Mouse (Mus musculus) E14TG2a.4 (cell line): ENCODE data around the gene Cd93.

Experiments used
- H3K27me3 ChIP-seq: 2 replicates; pipeline ENCODE4 v1.6.1; 2014; ENCODE audit warnings: low read length, control low read depth; ENCODE audit not compliant: insufficient read depth
- H3K36me3 ChIP-seq: 2 replicates; pipeline ENCODE4 v1.6.1; 2014; ENCODE audit warnings: low read length, control low read depth; ENCODE audit not compliant: insufficient read depth
- H3K4me1 ChIP-seq: replicated peaks from 2 replicates; pipeline ENCODE4 v1.6.1; 2014; ENCODE audit warnings: low read depth, low read length, control low read depth
- H3K4me3 ChIP-seq: replicated peaks from 2 replicates; pipeline ENCODE4 v1.5.1; 2014; ENCODE audit warnings: mild to moderate bottlenecking, low read length
- H3K9me3 ChIP-seq: 2 replicates; pipeline ENCODE4 v1.6.1; 2014; ENCODE audit warnings: low read length, control low read depth
- CTCF ChIP-seq: conservative IDR thresholded peaks from 2 replicates; pipeline ENCODE4 v1.5.1; 2014; ENCODE audit warnings: low read length
- NANOG ChIP-seq: IDR thresholded peaks from 2 replicates; pipeline ENCODE4 v1.6.1; 2014; ENCODE audit warnings: borderline replicate concordance, low read length, mixed read lengths
- POU5F1 ChIP-seq: IDR thresholded peaks from 2 replicates; pipeline ENCODE4 v1.6.1; 2014; ENCODE audit warnings: low read length, borderline replicate concordance

Gene Cd93

DNA sequence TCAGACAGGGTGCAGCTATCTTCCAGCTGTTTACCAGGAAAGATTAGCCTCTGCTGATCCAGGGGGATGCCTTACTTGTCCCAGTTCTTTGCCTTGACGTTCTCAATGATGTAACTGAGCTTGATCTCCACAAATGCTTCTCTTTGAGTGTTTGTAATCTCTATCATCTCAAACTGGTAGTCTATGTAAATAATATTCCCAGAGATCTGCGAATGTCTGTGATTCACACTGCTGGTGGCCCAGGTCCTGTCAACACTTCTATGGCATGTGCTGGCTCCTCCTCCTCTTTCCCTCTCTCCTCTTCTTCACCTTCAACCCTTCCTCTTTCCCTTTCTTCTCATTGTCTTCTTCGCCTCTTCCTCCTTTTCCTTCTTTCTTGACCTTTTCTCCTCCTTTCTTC, 24.2 kb downstream of the Cd93 start:
- Histone ChIP-seq H3K27me3 (no peaks in the 10 kb centered on the region), H3K9me3 (peaks cover 16% of the 10 kb centered on the region), H3K4me1 (no peaks in the 10 kb centered on the region), H3K36me3 (no peaks in the 10 kb centered on the region), H3K4me3 (no peak overlapping the region)
- TF ChIP-seq NANOG (no peak), CTCF (no peak), POU5F1 (no peak)

DNA sequence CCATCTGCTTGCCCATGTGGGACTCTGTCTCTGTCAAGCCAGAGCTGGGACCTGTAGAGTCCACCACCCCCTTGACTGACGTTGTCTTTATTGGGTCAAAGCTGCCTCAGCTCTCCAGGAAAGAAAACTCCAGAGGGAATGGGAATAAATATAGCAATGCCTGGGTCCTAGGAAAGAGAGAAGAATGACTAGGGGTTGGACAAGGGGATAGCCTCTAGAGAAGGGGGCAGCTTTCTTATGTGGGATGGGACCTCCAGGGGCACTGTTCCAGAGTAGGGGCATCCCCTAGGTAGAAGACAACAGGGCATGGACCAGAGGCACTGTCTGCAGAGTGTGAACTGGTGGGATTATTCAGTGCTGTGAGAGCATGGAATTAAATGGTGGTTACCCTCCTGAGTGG, 33.5 kb downstream of the Cd93 start:
- Histone ChIP-seq H3K36me3 (peaks cover 4% of the 10 kb centered on the region; the same call in 1 of the 2 replicates), H3K9me3 (peaks cover 22% of the 10 kb centered on the region), H3K27me3 (peaks cover 36% of the 10 kb centered on the region), H3K4me3 (no peak overlapping the region), H3K4me1 (peaks cover 27% of the 10 kb centered on the region)
- TF ChIP-seq NANOG, result no peak
- no peak for TF ChIP-seq CTCF
- no peak for TF ChIP-seq POU5F1

DNA sequence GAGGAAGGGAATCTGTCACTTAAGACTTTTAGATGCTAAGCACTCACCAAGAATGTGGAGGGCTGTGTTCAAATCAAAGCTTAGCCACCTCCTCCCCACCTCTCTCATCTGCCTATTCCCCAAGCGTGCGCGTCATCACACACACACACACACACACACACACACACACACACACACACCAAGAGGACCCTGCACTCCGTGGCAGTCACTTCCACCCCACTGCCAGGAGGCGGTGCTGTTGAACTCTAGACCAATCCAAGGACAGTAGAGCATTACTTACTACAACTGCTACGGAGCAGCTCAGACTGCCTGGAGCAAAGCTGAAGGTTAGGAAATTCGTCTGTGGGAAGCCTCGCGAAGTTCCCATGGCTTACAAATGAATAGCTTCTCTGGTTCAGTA, 34.2 kb downstream of the Cd93 start:
- H3K27me3 ChIP-seq, result peaks cover 41% of the 10 kb centered on the region

DNA sequence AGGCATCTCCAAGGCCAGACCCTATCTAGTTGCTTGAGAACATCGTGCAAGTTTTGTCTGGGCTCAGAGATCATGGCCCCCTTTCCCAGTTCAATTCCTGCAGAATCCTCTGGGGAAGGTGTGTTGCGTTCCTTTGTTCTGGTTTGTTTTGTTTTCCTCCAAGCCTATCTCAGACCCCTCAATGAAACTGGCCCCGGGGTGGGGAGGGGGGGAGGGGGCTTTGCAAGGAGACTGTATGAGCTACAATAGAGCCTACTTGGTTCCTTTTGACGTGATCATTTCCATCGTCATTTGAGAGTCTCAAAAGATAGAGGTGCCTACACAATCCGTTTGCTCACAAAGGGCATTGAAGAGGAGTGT, 34.6 kb downstream of the Cd93 start:
- Histone ChIP-seq H3K9me3 (peaks cover 22% of the 10 kb centered on the region), H3K27me3 (peaks cover 43% of the 10 kb centered on the region), H3K4me1 (peaks cover 27% of the 10 kb centered on the region), H3K36me3 (peaks cover 4% of the 10 kb centered on the region; the same call in 1 of the 2 replicates), H3K4me3 (no peak overlapping the region)
- TF ChIP-seq CTCF, result no peak
- TF ChIP-seq NANOG, result no peak
- no peak for TF ChIP-seq POU5F1

More for the DNA sequence above, 34.2 kb downstream of the Cd93 start:
- no peak for TF ChIP-seq NANOG
- TF ChIP-seq POU5F1, result no peak
- TF ChIP-seq CTCF, result no peak
- H3K36me3 ChIP-seq, result peaks cover 4% of the 10 kb centered on the region; the same call in 1 of the 2 replicates
- peaks cover 22% of the 10 kb centered on the region for H3K9me3 ChIP-seq
- H3K4me3 ChIP-seq, result no peak overlapping the region
- H3K4me1 ChIP-seq, result peaks cover 27% of the 10 kb centered on the region

DNA sequence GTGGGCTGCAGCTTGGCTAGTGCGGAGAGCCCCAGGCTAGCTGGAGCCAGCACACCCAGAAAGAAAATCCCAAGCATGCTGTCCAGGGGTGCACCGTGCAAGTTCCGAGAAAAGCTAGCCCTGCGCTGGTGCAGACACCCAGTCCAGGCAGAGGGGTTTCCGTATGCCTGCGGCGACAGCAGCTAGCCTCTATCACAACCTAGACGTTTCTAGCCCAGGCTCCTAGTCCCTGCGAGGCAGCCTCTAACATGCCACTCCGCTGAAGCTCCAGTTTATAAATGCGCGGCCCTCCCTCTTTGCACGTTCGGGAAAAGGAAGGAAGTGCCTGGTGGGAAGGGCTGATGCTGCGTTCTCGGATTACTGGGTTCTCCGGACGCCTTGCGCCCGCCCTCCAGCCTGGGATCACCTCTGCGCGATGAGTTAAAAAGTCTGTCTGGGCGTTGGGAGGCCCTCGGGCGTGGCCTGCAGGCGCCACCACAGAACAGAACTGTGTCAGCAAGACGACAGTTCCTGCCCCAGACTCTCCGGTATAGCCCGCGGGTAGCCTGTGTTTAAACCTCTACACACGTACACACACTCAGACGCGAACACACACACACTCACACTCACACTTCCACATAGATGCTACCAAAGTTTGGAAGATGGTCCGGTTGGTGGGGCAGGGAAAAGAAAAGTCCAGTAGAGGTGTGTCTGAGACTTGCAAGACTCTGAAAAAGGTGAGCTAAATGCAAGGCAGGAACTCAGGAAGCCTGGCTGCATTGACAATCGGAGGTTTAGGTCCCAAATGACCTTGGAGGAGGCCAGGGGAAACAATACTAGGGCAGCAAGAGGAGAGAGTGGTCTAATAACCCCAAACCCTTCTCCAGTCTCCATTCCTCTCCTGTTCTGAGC, 35.2 kb downstream of the Cd93 start, which contains the start of gene Thbd:
Thbd (minus strand) TSS at position 319 of the 891 bp plus-strand sequence.
- H3K36me3 ChIP-seq, result peaks cover 4% of the 10 kb centered on the region; the same call in 1 of the 2 replicates
- peaks cover 22% of the 10 kb centered on the region for H3K9me3 ChIP-seq
- peaks cover 27% of the 10 kb centered on the region for H3K4me1 ChIP-seq
- peaks cover 43% of the 10 kb centered on the region for H3K27me3 ChIP-seq
- H3K4me3 ChIP-seq, result peak within 1 kb of the TSS; percentile 63
- TF ChIP-seq CTCF, result no peak
- TF ChIP-seq POU5F1, result no peak
- TF ChIP-seq NANOG, result no peak

DNA sequence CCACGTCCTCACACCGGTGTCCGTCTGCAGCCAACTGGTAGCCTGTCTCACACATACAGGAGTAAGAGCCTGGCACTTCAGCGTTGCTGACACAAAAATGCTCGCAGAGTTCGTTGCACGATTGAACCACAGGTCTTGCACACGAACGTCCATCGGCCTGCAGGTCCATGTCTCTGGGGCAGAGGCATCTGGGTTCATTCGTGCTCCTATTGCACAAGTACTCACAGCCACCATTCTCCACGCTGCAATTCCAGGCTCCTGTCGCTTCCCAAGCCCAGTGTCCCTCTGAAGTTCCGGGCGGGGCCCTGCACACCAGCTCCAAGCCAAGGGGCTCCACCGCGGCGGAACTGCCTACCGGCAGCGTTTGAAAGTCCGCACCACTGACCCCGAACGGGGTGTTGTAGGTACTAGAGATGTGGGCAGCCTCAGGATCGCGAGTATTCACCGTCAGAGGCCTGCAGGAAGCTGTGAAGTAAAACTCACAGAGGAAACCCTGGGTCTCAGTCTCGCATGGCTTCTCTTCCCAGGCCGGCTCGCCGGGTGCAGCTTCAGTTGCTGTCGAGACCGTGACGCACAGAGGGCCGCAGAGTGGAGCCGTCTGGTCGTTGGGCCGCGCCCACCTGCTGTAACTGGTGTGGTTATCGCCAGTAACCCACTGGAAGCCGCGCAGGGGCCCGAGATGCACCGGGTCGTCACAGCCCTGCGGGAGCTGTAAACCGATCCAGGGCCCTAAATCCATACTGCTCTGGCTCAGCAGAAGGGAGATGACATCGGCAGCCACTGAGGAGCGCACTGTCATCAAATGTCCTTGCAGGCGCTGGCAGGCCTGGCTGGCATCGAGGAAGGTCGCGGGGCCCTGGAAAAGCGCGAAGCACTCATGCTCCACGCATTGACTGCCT, 36.1 kb downstream of the Cd93 start:
- peaks cover 4% of the 10 kb centered on the region; the same call in 1 of the 2 replicates for H3K36me3 ChIP-seq
- H3K4me1 ChIP-seq, result peaks cover 29% of the 10 kb centered on the region
- H3K4me3 ChIP-seq, result peak overlapping the region; percentile 63
- no peak for TF ChIP-seq CTCF
- TF ChIP-seq POU5F1, result no peak
- TF ChIP-seq NANOG, result no peak
- peaks cover 22% of the 10 kb centered on the region for H3K9me3 ChIP-seq
- peaks cover 43% of the 10 kb centered on the region for H3K27me3 ChIP-seq

DNA sequence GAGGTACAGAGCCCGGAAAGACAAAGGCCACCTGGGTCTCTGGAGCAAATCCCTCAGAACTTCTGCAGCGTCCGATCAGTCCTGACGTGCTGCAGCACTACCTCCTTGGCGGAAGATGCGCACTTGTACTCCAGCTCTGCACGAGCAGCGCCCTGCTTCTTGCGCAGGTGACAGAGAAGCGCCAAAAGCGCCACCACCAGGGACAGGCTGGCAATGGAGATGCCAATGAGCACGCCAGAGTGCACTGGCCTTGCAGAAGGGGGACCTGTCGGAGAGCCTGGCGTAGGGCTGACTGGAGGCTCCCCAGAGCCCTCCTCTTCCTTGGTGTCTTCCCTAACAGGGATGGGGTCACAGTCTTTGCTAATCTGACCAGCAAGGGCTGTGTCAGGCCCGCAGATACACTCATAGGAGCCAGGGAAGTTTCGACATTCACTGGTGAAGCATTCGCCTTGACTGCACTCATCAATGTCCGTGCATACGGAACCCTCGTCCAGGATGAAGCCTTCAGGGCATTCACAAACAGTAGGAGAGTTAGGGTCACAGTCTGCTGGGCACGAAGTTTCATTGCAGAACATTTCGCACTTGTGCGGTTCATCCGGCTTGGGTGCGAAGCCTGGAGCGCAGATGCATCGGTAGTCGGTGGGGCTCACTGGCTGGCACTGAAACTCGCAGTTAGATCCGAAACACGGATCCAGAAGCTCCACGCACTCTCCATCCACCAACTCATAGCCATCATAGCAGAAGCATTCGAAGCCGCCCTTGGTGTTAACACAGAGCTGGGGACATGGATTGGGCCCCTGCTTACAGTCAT, 37.0 kb downstream of the Cd93 start:
- TF ChIP-seq NANOG, result no peak
- TF ChIP-seq CTCF, result no peak
- TF ChIP-seq POU5F1, result no peak
- peaks cover 31% of the 10 kb centered on the region for H3K4me1 ChIP-seq
- H3K36me3 ChIP-seq, result peaks cover 4% of the 10 kb centered on the region; the same call in 1 of the 2 replicates
- peaks cover 43% of the 10 kb centered on the region for H3K27me3 ChIP-seq
- peak overlapping the region; percentile 63 for H3K4me3 ChIP-seq
- H3K9me3 ChIP-seq, result peaks cover 22% of the 10 kb centered on the region

DNA sequence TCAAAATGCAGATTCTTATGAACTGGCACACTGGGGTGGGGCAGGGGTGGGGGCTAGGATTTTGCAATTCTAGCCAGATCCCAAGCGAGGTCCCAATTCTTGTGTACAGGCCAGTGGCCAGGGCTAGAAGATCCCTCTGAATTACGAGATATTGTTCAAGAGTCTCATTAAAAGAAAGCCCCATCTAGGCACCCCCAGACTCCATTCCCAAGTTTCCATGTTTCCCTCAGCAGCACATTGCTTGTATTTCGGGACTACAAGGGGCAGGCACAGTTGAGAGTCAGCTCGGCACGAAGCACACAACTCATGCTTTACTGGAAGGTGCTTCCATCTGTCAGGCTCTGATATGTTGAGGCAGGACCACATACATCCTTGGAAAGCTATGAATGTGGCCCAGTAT, 38.5 kb downstream of the Cd93 start:
- no peak for TF ChIP-seq NANOG
- TF ChIP-seq CTCF, result no peak
- no peak for TF ChIP-seq POU5F1
- Histone ChIP-seq H3K27me3 (peaks cover 43% of the 10 kb centered on the region), H3K9me3 (peaks cover 16% of the 10 kb centered on the region), H3K36me3 (peaks cover 2% of the 10 kb centered on the region; the same call in 1 of the 2 replicates), H3K4me3 (no peak overlapping the region), H3K4me1 (peaks cover 42% of the 10 kb centered on the region)
